Mouse (Mus musculus): ENCODE results near the gene Cnnm2. TPM values are rescaled to one million over a fixed set of nuclear protein-coding genes. Genes with fewer than 3 reads are reported as not detected.
"Not testable (repeated sequence)": the region's sequence is repeated elsewhere in the genome, so short reads cannot be mapped to it uniquely, and the experiment has no call there.

Gene Cnnm2
- polyA plus RNA-seq, 1 experiment = 28.7 TPM

DNA sequence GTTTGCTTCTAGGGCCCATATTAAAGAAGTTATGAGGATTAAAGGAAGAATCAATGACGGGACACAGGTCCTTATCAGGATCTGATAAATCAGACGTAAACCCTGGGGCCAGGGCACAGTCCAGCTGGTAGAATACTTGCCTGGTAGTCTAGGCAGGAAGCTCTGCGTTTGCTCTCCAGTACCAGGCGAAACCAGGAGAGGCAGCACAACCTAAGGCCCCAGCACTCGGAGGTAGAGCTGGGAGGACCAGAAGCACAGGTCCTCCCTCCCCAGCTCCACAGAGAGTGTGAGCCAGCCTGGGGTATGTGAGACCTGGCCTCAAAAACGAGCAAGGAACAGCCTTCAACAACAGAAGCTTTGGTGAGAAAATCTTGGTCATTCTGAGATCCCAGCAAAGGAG is 19.8 kb upstream of the Cnnm2 start:
- Histone ChIP-seq H3K27ac (replicated peaks; ENCODE audit: low read depth, low read length) (no peak overlapping the region), H3K4me1 (ENCODE audit: control insufficient read depth, insufficient read depth, insufficient read length, low read length) (no peaks in the 10 kb centered on the region), H3K4me3 (ENCODE audit: insufficient read depth, low read depth, low read length) (no peak overlapping the region)

DNA sequence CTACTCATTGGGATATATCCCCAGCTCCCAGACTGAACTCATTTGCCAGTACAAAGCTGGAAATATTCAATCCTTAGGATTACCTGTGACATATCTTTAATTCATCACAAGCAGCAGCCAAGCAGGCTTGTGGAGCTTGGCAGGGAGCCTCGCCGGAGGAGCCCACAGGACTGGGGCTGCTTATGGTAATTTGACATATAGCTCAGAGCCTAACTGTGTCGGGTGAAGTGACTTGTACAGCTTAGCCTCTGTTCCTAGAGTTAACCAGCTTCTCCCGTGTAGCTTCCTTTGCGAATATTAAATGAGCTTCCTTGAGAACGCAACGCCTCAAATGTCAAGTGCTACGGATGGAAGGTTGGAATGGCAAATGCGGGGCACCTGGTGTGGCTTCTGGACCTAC is 16.7 kb upstream of the Cnnm2 start:
- no peak overlapping the region for H3K4me3 ChIP-seq (ENCODE audit: insufficient read depth, low read depth, low read length)
- no peak overlapping the region for H3K27ac ChIP-seq (replicated peaks; ENCODE audit: low read depth, low read length)
- no peaks in the 10 kb centered on the region for H3K4me1 ChIP-seq (ENCODE audit: control insufficient read depth, insufficient read depth, insufficient read length, low read length)

DNA sequence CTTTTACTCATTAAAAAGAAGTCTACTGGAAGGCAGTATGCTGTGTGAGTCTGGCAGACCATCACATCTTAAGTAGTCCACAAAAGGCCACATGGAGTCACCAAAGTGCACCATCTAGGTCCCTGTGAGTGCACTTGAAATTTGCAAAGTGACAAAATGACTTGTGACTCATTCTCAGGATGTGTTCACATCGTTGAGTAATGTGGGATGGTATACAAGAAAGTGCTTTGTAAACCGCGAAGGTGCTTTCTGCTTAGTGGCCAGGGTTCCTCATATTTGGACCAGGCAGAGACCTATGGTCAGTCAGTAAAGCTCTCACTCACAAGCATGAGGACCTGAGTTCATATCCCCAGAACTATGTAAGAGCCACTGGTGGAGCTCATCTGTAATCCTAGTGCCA is 13.6 kb upstream of the Cnnm2 start:
- Histone ChIP-seq H3K4me1 (ENCODE audit: control insufficient read depth, insufficient read depth, insufficient read length, low read length) (no peaks in the 10 kb centered on the region), H3K4me3 (ENCODE audit: insufficient read depth, low read depth, low read length) (no peak overlapping the region), H3K27ac (replicated peaks; ENCODE audit: low read depth, low read length) (no peak overlapping the region)

DNA sequence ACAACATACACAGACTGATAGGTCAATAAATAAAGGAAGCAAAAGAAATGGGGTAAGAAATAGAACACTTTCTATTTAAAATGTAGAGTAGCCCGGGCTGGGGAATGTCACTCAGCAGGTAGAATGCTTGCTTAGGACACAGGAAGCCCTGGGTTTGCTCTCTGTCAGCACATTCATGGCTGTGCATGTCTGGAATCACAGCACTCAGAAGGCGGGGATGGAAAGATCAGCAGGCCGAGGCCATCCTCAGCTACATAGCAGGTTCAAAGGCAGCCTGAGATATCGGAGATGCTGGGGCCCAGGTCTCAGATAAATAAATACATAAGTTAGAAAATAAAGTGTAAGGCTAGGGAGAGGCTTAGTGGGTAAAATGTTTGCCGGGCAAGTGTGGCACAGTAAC is 9.2 kb upstream of the Cnnm2 start:
- Histone ChIP-seq H3K27ac (replicated peaks; ENCODE audit: low read depth, low read length) (no peak overlapping the region), H3K4me3 (ENCODE audit: insufficient read depth, low read depth, low read length) (no peak overlapping the region), H3K4me1 (ENCODE audit: control insufficient read depth, insufficient read depth, insufficient read length, low read length) (no peaks in the 10 kb centered on the region)

DNA sequence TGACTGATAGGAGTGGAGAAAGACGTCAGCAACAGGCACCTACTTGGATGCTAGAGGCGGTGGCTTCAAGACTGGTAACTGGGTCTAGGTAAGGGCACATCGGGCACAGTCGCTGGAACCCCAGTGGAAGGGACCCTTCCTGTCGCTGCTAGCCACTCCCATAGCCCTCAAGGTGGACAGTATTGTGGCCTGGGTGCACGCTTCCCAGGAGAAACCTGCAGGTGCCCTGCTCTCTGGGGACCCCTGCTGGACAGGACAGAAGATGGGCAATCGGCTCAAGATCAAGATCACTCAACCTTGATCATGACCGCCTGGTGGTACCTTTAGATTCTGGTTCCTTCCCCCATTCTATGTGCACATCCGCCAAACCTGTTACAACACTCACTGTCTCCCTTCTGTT is 6.3 kb upstream of the Cnnm2 start:
- H3K4me3 ChIP-seq (ENCODE audit: insufficient read depth, low read depth, low read length) = no peak overlapping the region
- no peak overlapping the region for H3K27ac ChIP-seq (replicated peaks; ENCODE audit: low read depth, low read length)
- H3K4me1 ChIP-seq (ENCODE audit: control insufficient read depth, insufficient read depth, insufficient read length, low read length) = no peaks in the 10 kb centered on the region

DNA sequence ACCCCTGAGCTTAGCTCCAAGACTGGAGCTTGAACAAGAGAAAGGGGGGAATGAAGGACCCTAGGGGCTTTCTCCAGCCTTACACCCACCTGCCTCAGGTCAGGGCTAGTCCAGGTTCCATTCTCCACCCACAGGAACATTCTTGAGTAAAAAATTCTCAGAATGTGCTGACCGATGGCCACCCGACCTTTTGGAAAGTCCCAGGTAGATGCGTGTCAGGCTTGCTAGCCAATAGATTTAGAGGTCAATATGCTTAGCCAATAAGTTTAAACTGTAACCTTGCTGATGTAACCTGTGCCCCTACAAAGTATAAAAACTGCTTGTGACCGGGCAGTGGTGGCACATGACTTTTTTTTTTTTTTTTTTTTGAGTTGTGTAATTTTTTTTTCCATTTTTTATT is 5.2 kb upstream of the Cnnm2 start:
- no peaks in the 10 kb centered on the region for H3K4me1 ChIP-seq (ENCODE audit: control insufficient read depth, insufficient read depth, insufficient read length, low read length)
- H3K4me3 ChIP-seq (ENCODE audit: insufficient read depth, low read depth, low read length) = no peak overlapping the region
- H3K27ac ChIP-seq (replicated peaks; ENCODE audit: low read depth, low read length) = no peak overlapping the region

GRCm38 (mm10) chr19:46759096-46759495 is 2.3 kb upstream of the Cnnm2 start:
- H3K4me1 ChIP-seq (ENCODE audit: control insufficient read depth, insufficient read depth, insufficient read length, low read length) = peaks cover 3% of the 10 kb centered on the region; the same call in 1 of the 2 replicates
- H3K4me3 ChIP-seq (ENCODE audit: insufficient read depth, low read depth, low read length) = no peak overlapping the region
- H3K27ac ChIP-seq (replicated peaks; ENCODE audit: low read depth, low read length) = peak overlapping the region; percentile 18; the same call in 1 of the 2 replicates

DNA sequence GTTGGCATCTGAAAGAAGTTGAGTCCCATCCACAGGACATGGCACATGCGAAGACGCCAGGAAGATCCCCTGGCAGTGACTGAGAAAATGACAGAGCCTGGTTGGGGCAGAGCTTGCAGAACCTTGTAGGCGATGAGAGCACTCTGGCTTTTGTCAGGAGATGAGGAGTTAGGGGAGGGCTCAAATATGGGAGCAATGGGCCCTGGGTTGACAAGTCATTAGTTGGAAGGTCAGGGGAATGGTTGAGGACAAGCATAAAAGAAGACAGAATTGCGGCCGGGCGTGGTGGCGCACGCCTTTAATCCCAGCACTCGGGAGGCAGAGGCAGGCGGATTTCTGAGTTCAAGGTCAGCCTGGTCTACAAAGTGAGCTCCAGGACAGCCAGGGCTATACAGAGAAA is 1.5 kb upstream of the Cnnm2 start:
- not testable (repeated sequence) for H3K4me1 ChIP-seq (ENCODE audit: control insufficient read depth, insufficient read depth, insufficient read length, low read length); H3K27ac ChIP-seq (replicated peaks; ENCODE audit: low read depth, low read length); H3K4me3 ChIP-seq (ENCODE audit: insufficient read depth, low read depth, low read length)

DNA sequence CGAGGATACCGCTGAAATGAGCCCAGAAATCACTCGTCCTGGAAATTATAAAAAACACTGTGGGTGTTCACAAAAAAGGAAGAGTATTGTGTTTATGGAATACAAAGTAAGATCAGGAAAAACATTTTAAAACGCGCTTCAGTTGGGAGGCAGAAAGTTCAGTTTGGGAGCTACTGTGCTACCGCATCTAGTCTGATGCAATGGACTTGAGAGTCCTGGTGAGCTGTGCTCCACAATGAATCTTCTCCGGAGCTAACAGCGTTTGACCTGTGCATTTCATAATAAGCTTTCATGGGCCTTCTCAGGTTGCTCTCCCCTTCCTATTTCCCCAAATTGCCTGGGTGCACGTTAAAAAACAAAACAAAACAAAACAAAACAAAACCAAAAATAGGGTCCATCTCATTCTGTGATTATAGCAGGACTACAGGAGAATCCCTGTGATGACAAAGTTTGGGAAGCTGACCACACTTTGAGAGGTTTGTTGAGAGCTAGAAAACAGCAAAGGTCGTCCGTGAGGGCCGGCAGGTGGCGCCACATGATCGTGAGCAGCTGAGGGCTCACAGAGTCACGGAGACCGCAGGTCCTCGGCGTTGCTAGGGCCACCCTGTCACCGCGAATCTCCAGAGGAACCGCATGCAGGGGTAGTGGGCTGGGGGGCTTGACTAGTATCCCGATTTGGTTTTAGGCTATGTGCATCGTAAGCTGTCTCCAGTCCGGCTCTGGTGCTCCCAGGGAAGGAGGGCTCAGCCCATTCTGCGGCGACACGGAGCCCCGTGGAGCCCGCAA is 828 bp upstream of the Cnnm2 start:
- Histone ChIP-seq H3K27ac (replicated peaks; ENCODE audit: low read depth, low read length) (no peak overlapping the region), H3K4me1 (ENCODE audit: control insufficient read depth, insufficient read depth, insufficient read length, low read length) (peaks cover 7% of the 10 kb centered on the region; the same call in 1 of the 2 replicates), H3K4me3 (ENCODE audit: insufficient read depth, low read depth, low read length) (peak overlapping the region; percentile 54)

GRCm38 (mm10) chr19:46761971-46762290 is 535 bp downstream of the Cnnm2 start:
- peaks cover 7% of the 10 kb centered on the region; the same call in 1 of the 2 replicates for H3K4me1 ChIP-seq (ENCODE audit: control insufficient read depth, insufficient read depth, insufficient read length, low read length)
- peak overlapping the region; percentile 84 for H3K4me3 ChIP-seq (ENCODE audit: insufficient read depth, low read depth, low read length)
- no peak overlapping the region; the same call in 1 of the 2 replicates for H3K27ac ChIP-seq (replicated peaks; ENCODE audit: low read depth, low read length)

- peak overlapping the region; percentile 84 for H3K4me3 ChIP-seq (ENCODE audit: insufficient read depth, low read depth, low read length)
- peaks cover 7% of the 10 kb centered on the region; the same call in 1 of the 2 replicates for H3K4me1 ChIP-seq (ENCODE audit: control insufficient read depth, insufficient read depth, insufficient read length, low read length)
- no peak overlapping the region; the same call in 1 of the 2 replicates for H3K27ac ChIP-seq (replicated peaks; ENCODE audit: low read depth, low read length)
Measured at GRCm38 (mm10) chr19:46762291-46762991, 1.0 kb downstream of the Cnnm2 start.

DNA sequence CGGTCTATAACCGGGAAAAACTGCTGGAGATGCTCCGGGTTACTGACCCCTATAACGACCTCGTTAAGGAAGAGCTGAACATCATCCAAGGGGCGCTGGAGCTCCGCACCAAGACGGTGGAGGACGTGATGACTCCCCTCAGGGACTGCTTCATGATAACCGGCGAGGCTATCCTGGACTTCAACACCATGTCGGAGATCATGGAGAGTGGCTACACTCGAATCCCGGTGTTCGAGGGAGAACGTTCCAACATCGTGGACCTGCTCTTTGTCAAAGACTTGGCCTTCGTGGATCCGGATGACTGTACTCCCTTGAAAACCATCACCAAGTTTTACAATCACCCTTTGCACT is 1.6 kb downstream of the Cnnm2 start:
- Histone ChIP-seq H3K27ac (replicated peaks; ENCODE audit: low read depth, low read length) (peak overlapping the region; percentile 15; the same call in 1 of the 2 replicates), H3K4me1 (ENCODE audit: control insufficient read depth, insufficient read depth, insufficient read length, low read length) (peaks cover 7% of the 10 kb centered on the region; the same call in 1 of the 2 replicates), H3K4me3 (ENCODE audit: insufficient read depth, low read depth, low read length) (peak overlapping the region; percentile 84)

GRCm38 (mm10) chr19:46763356-46763755 is 2.0 kb downstream of the Cnnm2 start:
- H3K4me3 ChIP-seq (ENCODE audit: insufficient read depth, low read depth, low read length) = peak overlapping the region; percentile 84
- peaks cover 7% of the 10 kb centered on the region; the same call in 1 of the 2 replicates for H3K4me1 ChIP-seq (ENCODE audit: control insufficient read depth, insufficient read depth, insufficient read length, low read length)
- H3K27ac ChIP-seq (replicated peaks; ENCODE audit: low read depth, low read length) = peak overlapping the region; percentile 15; the same call in 1 of the 2 replicates

DNA sequence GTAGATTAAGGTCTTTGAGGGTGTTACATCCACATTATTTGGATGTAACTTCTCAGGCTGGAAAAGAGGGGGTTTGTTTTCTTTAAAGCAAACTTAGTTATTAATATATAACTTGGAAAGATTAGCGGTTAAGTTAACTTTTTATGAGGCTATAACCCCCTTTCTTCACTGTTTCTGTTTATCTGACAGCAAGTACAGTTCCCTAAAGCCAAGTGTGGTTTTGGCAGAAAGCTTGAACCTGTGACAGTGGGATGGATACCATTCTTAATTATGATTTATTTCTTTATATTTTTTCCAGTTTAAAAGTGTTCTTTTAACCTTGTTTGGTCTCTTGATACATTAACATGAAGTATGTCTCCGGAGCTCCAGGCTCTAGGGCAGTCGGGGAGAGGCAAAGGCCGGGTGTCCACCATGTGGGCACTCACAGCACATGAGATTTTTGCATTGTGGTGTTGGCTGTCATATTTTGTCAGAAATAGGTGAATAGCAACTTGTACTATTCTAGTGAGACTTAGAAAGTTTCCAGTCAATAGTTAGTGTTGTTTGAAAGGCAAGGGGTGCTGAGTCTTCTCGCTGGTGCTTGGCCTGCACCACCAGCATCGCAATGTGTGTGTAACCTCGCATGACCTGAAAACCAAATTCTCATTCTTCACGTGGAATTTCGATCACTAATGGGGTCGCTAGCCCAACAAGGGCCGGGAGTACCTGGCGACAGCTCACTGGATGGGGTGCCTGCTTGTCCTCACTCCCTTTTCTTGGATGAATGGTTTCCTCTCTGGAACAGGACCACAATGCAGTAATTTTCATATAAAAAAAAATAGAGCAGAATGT is 2.8 kb downstream of the Cnnm2 start:
- peaks cover 7% of the 10 kb centered on the region; the same call in 1 of the 2 replicates for H3K4me1 ChIP-seq (ENCODE audit: control insufficient read depth, insufficient read depth, insufficient read length, low read length)
- H3K4me3 ChIP-seq (ENCODE audit: insufficient read depth, low read depth, low read length) = peak overlapping the region; percentile 52
- H3K27ac ChIP-seq (replicated peaks; ENCODE audit: low read depth, low read length) = no peak overlapping the region

DNA sequence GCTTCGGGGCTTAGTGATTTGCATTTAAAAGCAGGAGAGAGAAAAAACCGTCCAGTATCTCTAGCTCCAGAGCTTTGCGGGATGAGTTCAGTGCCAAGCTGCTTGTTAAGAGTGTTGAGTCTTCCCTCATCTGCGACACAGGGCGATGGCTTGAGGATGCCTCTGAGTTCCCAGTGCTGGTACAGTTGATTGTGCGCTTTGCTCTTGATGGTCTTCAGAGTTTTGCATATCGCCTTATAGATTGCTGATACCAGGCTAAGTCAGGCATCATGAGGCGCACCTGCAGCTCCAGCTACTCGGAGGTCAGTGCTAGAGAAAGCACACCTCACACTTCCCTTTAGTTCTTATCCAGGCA is 3.3 kb downstream of the Cnnm2 start:
- H3K4me3 ChIP-seq (ENCODE audit: insufficient read depth, low read depth, low read length) = peak overlapping the region; percentile 52
- peaks cover 7% of the 10 kb centered on the region; the same call in 1 of the 2 replicates for H3K4me1 ChIP-seq (ENCODE audit: control insufficient read depth, insufficient read depth, insufficient read length, low read length)
- no peak overlapping the region for H3K27ac ChIP-seq (replicated peaks; ENCODE audit: low read depth, low read length)
